Mouse (Mus musculus) ES-CJ7 (cell line): ENCODE results near the gene Cdt1.

ENCODE experiments used
- DNase-seq: peaks from one replicate; pipeline ENCODE4 v3.0.0; 2011; ENCODE audit warnings: low read depth, low spot score

The Cdt1 gene

GRCm38 (mm10) chr8:122550234-122550994, 17.4 kb upstream of the Cdt1 start:
- peak; percentile 36 for DNase-seq

GRCm38 (mm10) chr8:122550995-122551264, 16.9 kb upstream of the Cdt1 start:
- no peak for DNase-seq

- peak; percentile 95 for DNase-seq
Observed at GRCm38 (mm10) chr8:122551265-122552051, 16.4 kb upstream of the Cdt1 start, which contains the start of gene Piezo1. Gene Piezo1, minus strand, starts transcription at chr8:122551329.

- DNase-seq: no peak
Observed at GRCm38 (mm10) chr8:122554786-122555185, 13.0 kb upstream of the Cdt1 start.

- DNase-seq: peak; percentile 82
Observed at GRCm38 (mm10) chr8:122556030-122557009, 11.5 kb upstream of the Cdt1 start.

- DNase-seq: peak; percentile 92
Observed at GRCm38 (mm10) chr8:122557248-122558038, 10.4 kb upstream of the Cdt1 start.

- DNase-seq: peak; percentile 88
Observed at GRCm38 (mm10) chr8:122558671-122559349, 9.0 kb upstream of the Cdt1 start.

- DNase-seq: no peak
Observed at GRCm38 (mm10) chr8:122561199-122561598, 6.6 kb upstream of the Cdt1 start.

GRCm38 (mm10) chr8:122564363-122565352, 3.2 kb upstream of the Cdt1 start:
- DNase-seq: peak; percentile 82

GRCm38 (mm10) chr8:122566766-122567165, 1.0 kb upstream of the Cdt1 start:
- peak; percentile 66 for DNase-seq

- DNase-seq: no peak
Observed at GRCm38 (mm10) chr8:122568109-122568504, 292 bp downstream of the Cdt1 start.

- peak; percentile 68 for DNase-seq
Observed at GRCm38 (mm10) chr8:122568881-122569309, 1.1 kb downstream of the Cdt1 start.

GRCm38 (mm10) chr8:122569329-122569728, 1.5 kb downstream of the Cdt1 start:
- DNase-seq: no peak

GRCm38 (mm10) chr8:122569996-122570395, 2.2 kb downstream of the Cdt1 start:
- DNase-seq: no peak

- no peak for DNase-seq
Observed at GRCm38 (mm10) chr8:122571153-122571552, 3.3 kb downstream of the Cdt1 start.

- DNase-seq: no peak
Observed at GRCm38 (mm10) chr8:122571750-122572267, 4.0 kb downstream of the Cdt1 start.

GRCm38 (mm10) chr8:122572751-122573150, 4.9 kb downstream of the Cdt1 start:
- no peak for DNase-seq

GRCm38 (mm10) chr8:122573176-122573575, 5.4 kb downstream of the Cdt1 start:
- peak; percentile 55 for DNase-seq

- DNase-seq: peak; percentile 56
Observed at GRCm38 (mm10) chr8:122573577-122573976, 5.8 kb downstream of the Cdt1 start.
